Mouse (Mus musculus) spleen, adult 2 months (tissue): ENCODE data around the gene Ptges3. TPM values are rescaled to one million over a fixed set of nuclear protein-coding genes. Genes with fewer than 3 reads are reported as not detected.
A peak's percentile ranks its signal among the peaks of the same experiment; 100 is the strongest.
"Not testable (repeated sequence)": the region's sequence is repeated elsewhere in the genome, so short reads cannot be mapped to it uniquely, and the experiment has no call there.

Experiments
- DNase-seq, 2 experiments: peaks; one replicate each; pipeline versions ENCODE4 v3.0.0 to v3.0.0-alpha.2; 2012 to 2021; ENCODE audit warnings: low spot score in 2 of 2, low read depth in 1 of 2
- H3K27ac ChIP-seq: fragments of 200-500 bp; 2 replicates; pipeline ENCODE4 v1.5.1; 2012; ENCODE audit warnings: low read length, inconsistent platforms; ENCODE audit not compliant: insufficient read depth
- H3K27me3 ChIP-seq: fragments of 200-500 bp; 2 replicates; pipeline ENCODE4 v1.6.1; 2012; ENCODE audit warnings: mild to moderate bottlenecking, moderate library complexity, low read length, inconsistent platforms; ENCODE audit not compliant: control insufficient read depth, insufficient read depth
- H3K36me3 ChIP-seq: fragments of 200-500 bp; 2 replicates; pipeline ENCODE4 v1.6.1; 2012; ENCODE audit warnings: mild to moderate bottlenecking, low read length, inconsistent platforms; ENCODE audit not compliant: control insufficient read depth, insufficient read depth
- H3K4me1 ChIP-seq: fragments of 200-500 bp; 2 replicates; pipeline ENCODE4 v1.6.1; 2011; ENCODE audit warnings: inconsistent platforms; ENCODE audit not compliant: control insufficient read depth, insufficient read depth, insufficient read length
- H3K4me3 ChIP-seq: fragments of 200-500 bp; 2 replicates; pipeline ENCODE4 v1.5.1; 2011; ENCODE audit warnings: mild to moderate bottlenecking, inconsistent platforms; ENCODE audit not compliant: insufficient read depth, insufficient read length; ENCODE audit errors: extremely low read depth
- CTCF ChIP-seq: fragments of 200-500 bp; IDR thresholded peaks from 2 replicates; pipeline ENCODE4 v1.5.1; 2011; ENCODE audit warnings: mild to moderate bottlenecking, inconsistent platforms; ENCODE audit not compliant: insufficient read depth, insufficient read length, insufficient replicate concordance; ENCODE audit errors: extremely low read depth
- POLR2A ChIP-seq: fragments of 200-500 bp; IDR thresholded peaks from 2 replicates; pipeline ENCODE4 v1.6.1; 2011; ENCODE audit warnings: low read depth, low read length, inconsistent platforms
- WGBS: fragments of 180-500 bp; shearing (Covaris S2); methylation state at CpG from one replicate; pipeline ENCODE4 v1.1.7; 2018; 5-methylcytosine and 5-hydroxymethylcytosine counted together
- polyA plus RNA-seq: library from polyadenylated mRNA; depleted of rRNA; stranded (reverse); fragments of >200 nt; gene quantifications from 2 replicates; pipeline ENCODE4 v1.2.3, GENCODE M21; 2012

Gene Ptges3
- polyA plus RNA-seq, 1 experiment: 20.2 TPM

DNA sequence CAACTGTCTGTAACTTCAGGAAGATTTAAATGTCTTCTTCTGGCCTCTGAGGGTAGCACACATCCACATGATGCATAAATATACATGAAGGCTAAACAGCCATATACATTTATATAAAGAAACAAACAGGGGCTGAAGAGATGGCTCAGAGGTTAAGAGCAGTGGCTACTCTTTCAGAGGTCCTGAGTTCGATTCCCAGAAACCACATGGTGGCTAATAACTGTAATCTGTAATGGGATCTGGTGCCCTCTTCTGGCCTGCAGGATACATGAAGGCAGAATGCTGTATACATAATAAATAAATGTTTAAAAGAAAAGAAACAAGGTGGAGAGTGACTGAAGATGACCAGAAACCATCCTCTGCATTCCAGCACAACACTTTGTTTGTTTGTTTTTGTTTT is 21.7 kb downstream of the Ptges3 start:
- peaks cover 11% of the 10 kb centered on the region for H3K36me3 ChIP-seq
- peak in 1 of 2 experiments; percentile 41 for DNase-seq
- no peaks in the 10 kb centered on the region for H3K27me3 ChIP-seq
- TF ChIP-seq POLR2A: no peak
- TF ChIP-seq CTCF: no peak
- no peak overlapping the region for H3K4me3 ChIP-seq
- WGBS: 34% methylated on average over 1 of the region's 1 CpGs
- no peak overlapping the region for H3K27ac ChIP-seq
- H3K4me1 ChIP-seq: 0 out of 2 replicates have a peak, but pooled peaks cover 3% of the 10 kb centered on the region

DNA sequence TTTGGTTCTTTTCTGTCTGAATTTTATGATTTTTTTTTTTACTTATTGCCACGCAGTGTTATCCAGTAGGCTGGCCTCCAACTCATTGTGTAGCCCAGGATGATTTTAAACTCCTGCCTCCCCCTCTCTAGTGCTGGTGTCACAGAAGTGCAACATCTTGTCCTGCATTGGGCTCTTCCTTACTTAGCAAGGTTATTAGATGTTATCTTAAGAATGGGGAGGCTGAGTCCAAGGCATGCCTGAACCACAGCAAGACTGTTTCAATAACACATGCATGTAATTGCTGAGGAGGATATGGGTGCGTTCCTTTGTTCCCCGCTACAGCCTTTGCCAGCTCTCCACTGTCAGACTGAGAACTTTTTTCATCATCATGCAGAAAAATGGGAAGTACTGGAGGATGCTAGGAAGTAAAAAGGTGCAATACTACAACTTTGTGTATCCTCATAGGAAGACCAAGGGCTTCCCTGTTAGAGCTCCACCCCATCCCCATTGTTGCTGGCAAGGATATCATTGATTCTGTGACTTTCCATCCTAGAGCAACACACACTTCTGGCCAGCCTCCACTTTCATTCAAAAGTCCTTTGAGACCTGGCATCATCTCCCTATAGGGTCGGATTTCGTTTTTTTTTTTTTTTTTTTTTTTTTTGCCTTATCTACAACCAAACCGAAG is 23.2 kb downstream of the Ptges3 start:
- H3K4me3 ChIP-seq: no peak overlapping the region
- no peaks in the 10 kb centered on the region for H3K27me3 ChIP-seq
- TF ChIP-seq CTCF: no peak
- TF ChIP-seq POLR2A: no peak
- peaks cover 20% of the 10 kb centered on the region for H3K36me3 ChIP-seq
- DNase-seq: no peak
- WGBS: 42% methylated on average over 6 of the region's 6 CpGs
- 0 out of 2 replicates have a peak, but pooled peaks cover 3% of the 10 kb centered on the region for H3K4me1 ChIP-seq
- H3K27ac ChIP-seq: no peak overlapping the region

DNA sequence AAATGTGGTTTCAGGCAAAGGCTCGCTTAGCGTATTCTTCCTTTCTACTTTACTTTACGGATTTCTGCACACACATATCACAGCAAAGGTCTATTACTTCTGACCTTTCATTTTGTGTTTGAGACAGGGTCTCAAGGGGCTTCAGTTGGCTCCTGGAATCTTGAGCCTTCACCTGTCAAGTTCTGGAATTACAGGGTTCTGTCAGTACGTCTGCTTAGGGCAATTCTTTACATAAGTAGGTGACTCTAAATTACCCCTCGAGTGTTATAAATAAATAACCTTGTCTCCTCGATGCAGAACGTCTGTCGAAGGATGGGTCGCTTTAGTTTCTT is 23.7 kb downstream of the Ptges3 start:
- DNase-seq: no peak
- Histone ChIP-seq H3K36me3 (peaks cover 22% of the 10 kb centered on the region), H3K27me3 (no peaks in the 10 kb centered on the region), H3K4me3 (peak overlapping the region; percentile 69), H3K27ac (peak overlapping the region; percentile 72), H3K4me1 (0 out of 2 replicates have a peak, but pooled peaks cover 3% of the 10 kb centered on the region)
- 0% methylated on average over 9 of the region's 9 CpGs for WGBS
- TF ChIP-seq POLR2A (no peak), CTCF (no peak)

DNA sequence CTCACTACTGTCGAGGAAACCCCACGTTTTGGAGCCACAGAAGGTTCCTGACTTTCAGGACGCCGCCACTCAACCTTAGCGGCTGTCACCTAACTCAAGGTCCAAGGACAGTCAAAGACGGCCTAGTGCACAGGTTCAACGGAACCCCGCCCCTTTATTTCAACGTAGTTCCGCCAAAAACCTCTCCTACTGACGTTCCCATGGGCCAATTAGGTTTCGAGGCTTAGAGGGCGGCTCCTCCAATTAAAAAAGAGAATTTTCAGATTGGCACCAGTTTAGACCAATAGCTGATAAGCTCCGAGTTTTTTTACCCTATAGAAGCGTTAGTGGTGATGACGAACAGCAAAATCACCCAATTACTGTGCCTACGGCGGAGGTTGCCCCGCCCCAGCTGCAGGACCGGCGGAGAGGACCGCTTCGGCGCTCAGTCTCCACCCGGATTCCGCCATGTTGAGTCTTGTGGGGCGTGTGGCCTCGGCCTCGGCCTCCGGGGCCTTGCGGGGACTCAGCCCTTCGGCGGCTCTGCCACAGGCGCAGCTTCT is 24.2 kb downstream of the Ptges3 start, which contains the start of gene Atp5b:
Gene Atp5b, plus strand, starts transcription at position 394 of the 542 bp plus-strand sequence.
- Histone ChIP-seq H3K4me1 (0 out of 2 replicates have a peak, but pooled peaks cover 3% of the 10 kb centered on the region), H3K36me3 (peaks cover 26% of the 10 kb centered on the region), H3K27me3 (no peaks in the 10 kb centered on the region), H3K4me3 (peak within 1 kb of the TSS; percentile 93), H3K27ac (peak within 1 kb of the TSS; percentile 91)
- peak; percentile 96 to 100 for DNase-seq
- under 1% methylated on average over 34 of the region's 34 CpGs for WGBS
- peak; percentile 89 for TF ChIP-seq POLR2A
- TF ChIP-seq CTCF: no peak

DNA sequence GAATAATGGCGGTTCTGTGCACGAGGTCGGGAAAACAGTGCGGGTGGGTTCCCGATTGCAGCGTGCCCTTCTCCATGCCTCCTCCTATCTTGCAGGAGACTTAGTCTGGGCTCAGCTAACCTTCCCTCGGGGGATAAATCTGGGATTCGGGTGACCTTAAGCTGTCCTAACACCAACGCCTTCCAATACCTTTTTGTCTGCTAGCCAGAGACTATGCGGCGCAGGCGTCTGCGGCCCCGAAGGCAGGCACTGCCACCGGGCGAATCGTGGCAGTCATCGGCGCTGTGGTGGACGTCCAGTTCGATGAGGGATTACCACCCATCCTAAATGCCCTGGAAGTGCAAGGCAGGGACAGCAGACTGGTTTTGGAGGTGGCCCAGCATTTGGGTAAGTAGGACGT is 24.9 kb downstream of the Ptges3 start:
- Histone ChIP-seq H3K36me3 (peaks cover 34% of the 10 kb centered on the region), H3K27ac (peak overlapping the region; percentile 91), H3K4me1 (0 out of 2 replicates have a peak, but pooled peaks cover 3% of the 10 kb centered on the region), H3K27me3 (no peaks in the 10 kb centered on the region), H3K4me3 (peak overlapping the region; percentile 93)
- DNase-seq: peak in 1 of 2 experiments; percentile 16
- no peak for TF ChIP-seq CTCF
- TF ChIP-seq POLR2A: no peak
- WGBS: under 1% methylated on average over 22 of the region's 22 CpGs

DNA sequence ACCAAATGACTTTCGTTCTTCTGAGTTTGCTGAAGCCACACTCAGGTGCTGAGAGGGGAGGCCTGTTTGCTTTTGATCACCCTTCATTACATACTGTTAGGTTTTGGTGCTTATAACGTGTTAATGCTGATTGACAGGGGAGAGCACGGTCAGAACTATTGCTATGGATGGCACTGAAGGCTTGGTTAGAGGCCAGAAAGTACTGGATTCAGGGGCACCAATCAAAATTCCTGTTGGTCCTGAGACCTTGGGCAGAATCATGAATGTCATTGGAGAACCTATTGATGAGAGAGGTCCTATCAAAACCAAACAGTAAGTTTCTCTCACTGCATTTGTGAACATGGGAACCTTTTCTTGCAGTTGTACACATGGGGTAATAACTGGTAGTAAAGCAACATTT is 25.4 kb downstream of the Ptges3 start:
- no peak for TF ChIP-seq CTCF
- TF ChIP-seq POLR2A: no peak
- peaks cover 37% of the 10 kb centered on the region for H3K36me3 ChIP-seq
- peak overlapping the region; percentile 93 for H3K4me3 ChIP-seq
- no peak overlapping the region for H3K27ac ChIP-seq
- no peak for DNase-seq
- 0 out of 2 replicates have a peak, but pooled peaks cover 3% of the 10 kb centered on the region for H3K4me1 ChIP-seq
- WGBS: 3% methylated on average over 3 of the region's 3 CpGs
- no peaks in the 10 kb centered on the region for H3K27me3 ChIP-seq

DNA sequence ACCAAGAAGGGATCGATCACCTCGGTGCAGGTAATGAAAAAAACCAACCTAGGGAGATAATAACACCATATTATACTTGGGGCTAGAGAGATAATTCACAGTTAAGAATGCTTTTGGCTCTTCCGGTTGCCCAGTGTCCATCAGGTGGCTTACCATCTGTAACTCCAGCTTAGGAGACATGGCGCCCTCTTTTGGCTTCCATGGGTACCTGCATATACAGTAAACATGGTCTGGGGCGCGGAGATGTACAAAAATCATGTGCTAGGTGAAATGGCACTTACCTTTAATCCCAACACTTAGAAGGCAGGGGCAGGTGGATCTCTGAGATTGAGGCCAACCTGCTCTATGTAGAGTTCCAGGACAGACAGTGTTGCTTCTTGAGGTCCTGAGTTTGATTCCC is 27.6 kb downstream of the Ptges3 start:
- no peaks in the 10 kb centered on the region for H3K27me3 ChIP-seq
- whole genome bisulfite sequencing: 73% methylated on average over 6 of the region's 6 CpGs
- no peak overlapping the region for H3K27ac ChIP-seq
- TF ChIP-seq CTCF (peak; percentile 19; the same call in 1 of the 2 replicates), POLR2A (no peak)
- no peak for DNase-seq
- no peak overlapping the region for H3K4me3 ChIP-seq
- peaks cover 44% of the 10 kb centered on the region for H3K36me3 ChIP-seq
- 0 out of 2 replicates have a peak, but pooled peaks cover 3% of the 10 kb centered on the region for H3K4me1 ChIP-seq

DNA sequence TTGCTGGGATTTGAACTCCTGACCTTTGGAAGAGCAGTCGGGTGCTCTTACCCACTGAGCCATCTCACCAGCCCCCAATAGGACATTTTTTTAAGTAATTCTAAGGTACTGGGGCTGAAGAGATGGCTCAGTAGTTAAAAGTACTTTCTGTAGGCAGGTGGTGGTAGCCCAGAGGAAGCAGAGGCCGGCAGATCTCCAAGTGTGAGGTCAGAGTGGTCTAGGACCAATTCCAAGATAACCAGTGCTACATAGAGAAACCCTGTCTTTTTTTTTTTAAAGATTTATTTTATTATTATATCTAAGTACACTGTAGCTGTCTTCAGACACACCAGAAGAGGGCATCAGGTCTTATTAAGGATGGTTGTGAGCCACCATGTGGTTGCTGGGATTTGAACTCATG is 28.5 kb downstream of the Ptges3 start:
- not testable (repeated sequence) for H3K4me3 ChIP-seq, DNase-seq, H3K27me3 ChIP-seq, H3K4me1 ChIP-seq, H3K27ac ChIP-seq
- WGBS: 90% methylated on average over 2 of the region's 2 CpGs
- peaks cover 44% of the 10 kb centered on the region for H3K36me3 ChIP-seq
